Comparison of ENCODE assay signal across 8 mouse cellular contexts in genomic region chr15:91571981-91572380, GRCm38 (mm10). TPM values are rescaled to one million over a fixed set of nuclear protein-coding genes. Genes with fewer than 3 reads are reported as not detected.
A peak's percentile ranks its signal among the peaks of the same experiment; 100 is the strongest.
DNase-seq lines count a peak whose midpoint lies in the region; ATAC-seq and TF ChIP-seq lines count a peak whose summit lies in the region.

No protein-coding gene starts in this region.

- no peaks in the 10 kb centered on the region for H3K4me1 ChIP-seq in liver, adult 2 months (ENCODE audit: control insufficient read depth, insufficient read depth, low read length)
- H3K4me1 ChIP-seq in forebrain, embryonic 11.5 days (replicated peaks; ENCODE audit: control insufficient read depth, insufficient read depth, low read length), result no peaks in the 10 kb centered on the region
- 0 out of 2 replicates have a peak, but pooled peaks cover 3% of the 10 kb centered on the region for H3K4me1 ChIP-seq in limb, embryonic 12.5 days (replicated peaks)
- peaks cover 3% of the 10 kb centered on the region; the same call in 1 of the 2 replicates for H3K4me1 ChIP-seq in olfactory bulb, adult 2 months (ENCODE audit: control insufficient read depth, insufficient read depth, low read length)

- no peaks in the 10 kb centered on the region for H3K9me3 ChIP-seq in forebrain, embryonic 11.5 days (ENCODE audit: control insufficient read depth, low read length)
- H3K9me3 ChIP-seq in limb, embryonic 12.5 days, result no peaks in the 10 kb centered on the region

- H3K36me3 ChIP-seq in liver, adult 2 months (ENCODE audit: control insufficient read depth, insufficient read depth, low read length), result no peaks in the 10 kb centered on the region
- no peaks in the 10 kb centered on the region for H3K36me3 ChIP-seq in forebrain, embryonic 11.5 days (ENCODE audit: control insufficient read depth, insufficient read depth, low read length)
- H3K36me3 ChIP-seq in limb, embryonic 12.5 days, result no peaks in the 10 kb centered on the region

- no peak for ATAC-seq in forebrain, embryonic 11.5 days (replicated peaks; ENCODE audit: low FRiP score)
- no peak for ATAC-seq in limb, embryonic 12.5 days (ENCODE audit: insufficient number of reproducible peaks, insufficient read depth, low FRiP score, low TSS enrichment, low read depth)

- peak overlapping the region; percentile 98 for H3K4me2 ChIP-seq in forebrain, embryonic 11.5 days (ENCODE audit: low read depth, low read length, severe bottlenecking)
- H3K4me2 ChIP-seq in limb, embryonic 12.5 days, result peak overlapping the region; percentile 96

- no peak for TF ChIP-seq CTCF in liver, adult 2 months (IDR thresholded peaks at IDR 0.05; ENCODE audit: low read depth, low read length)
- no peak for TF ChIP-seq CTCF in olfactory bulb, adult 2 months (IDR thresholded peaks at IDR 0.05; ENCODE audit: insufficient read depth, low read depth, low read length)

- no peak for TF ChIP-seq POLR2A in liver, adult 2 months (IDR thresholded peaks at IDR 0.05; ENCODE audit: extremely low read depth, insufficient read depth, low read length)
- no peak for TF ChIP-seq POLR2A in olfactory bulb, adult 2 months (IDR thresholded peaks at IDR 0.05; ENCODE audit: insufficient read depth, low read depth, low read length)

- no peak for DNase-seq in liver, adult 2 months (ENCODE audit: extremely low read depth, low read depth, low spot score)
- DNase-seq in liver, result no peak
- no peak for DNase-seq in forebrain, embryonic 11.5 days (ENCODE audit: low spot score)
- DNase-seq in adrenal gland, postnatal 14 days, result no peak
- DNase-seq in frontal cortex, postnatal 14 days (ENCODE audit: low spot score in 2 of 2), result no peak
- no peak for DNase-seq in layer of hippocampus, adult 9-11 months

- H3K4me3 ChIP-seq in liver, adult 2 months (ENCODE audit: insufficient read depth, low read depth, low read length), result peak overlapping the region; percentile 65; the same call in 1 of the 2 replicates
- H3K4me3 ChIP-seq in forebrain, embryonic 11.5 days (ENCODE audit: low read depth, low read length), result peak overlapping the region; percentile 67
- peak overlapping the region; percentile 76 for H3K4me3 ChIP-seq in limb, embryonic 12.5 days (replicated peaks)
- H3K4me3 ChIP-seq in olfactory bulb, adult 2 months (ENCODE audit: insufficient read depth, low read depth, low read length), result peak overlapping the region; percentile 74

- no peak overlapping the region for H3K9ac ChIP-seq in liver, adult 2 months (ENCODE audit: low read depth, low read length)
- peak overlapping the region; percentile 77 for H3K9ac ChIP-seq in forebrain, embryonic 11.5 days (ENCODE audit: low read length)
- peak overlapping the region; percentile 73 for H3K9ac ChIP-seq in limb, embryonic 12.5 days (replicated peaks)

- WGBS in liver, adult 2 months, result 14% methylated on average over 8 of the region's 8 CpGs
- 5% methylated on average over 8 of the region's 8 CpGs for WGBS in forebrain, embryonic 11.5 days
- WGBS in limb, embryonic 12.5 days, result 8% methylated on average over 8 of the region's 8 CpGs
- WGBS in olfactory bulb, adult 2 months, result 14% methylated on average over 8 of the region's 8 CpGs

- no peak overlapping the region for H3K27ac ChIP-seq in liver, adult 2 months (replicated peaks; ENCODE audit: insufficient read depth, low read depth, low read length)
- no peak overlapping the region for H3K27ac ChIP-seq in forebrain, embryonic 11.5 days (ENCODE audit: low read depth, low read length)
- H3K27ac ChIP-seq in limb, embryonic 12.5 days, result no peak overlapping the region
- no peak overlapping the region for H3K27ac ChIP-seq in olfactory bulb, adult 2 months (ENCODE audit: insufficient read depth, low read depth, low read length)

- H3K27me3 ChIP-seq in liver, adult 2 months (ENCODE audit: control insufficient read depth, insufficient read depth, low read length), result peaks cover 5% of the 10 kb centered on the region
- H3K27me3 ChIP-seq in forebrain, embryonic 11.5 days (ENCODE audit: control insufficient read depth, insufficient read depth, low read length), result peaks cover 12% of the 10 kb centered on the region
- H3K27me3 ChIP-seq in limb, embryonic 12.5 days, result peaks cover 22% of the 10 kb centered on the region

- H3K79me2 ChIP-seq in liver, adult 2 months (ENCODE audit: control insufficient read depth, insufficient read depth, low read length), result no peaks in the 10 kb centered on the region

RNA-seq across cellular contexts. Expression of gene Slc2a13, which starts 1.1 kb away (rescaled TPM):
- 0.37 and 0.40 TPM in 2 replicates for total RNA-seq in liver, adult 2 months (2014; rRNA removed)
- polyA plus RNA-seq in liver, adult 2 months (2012; rRNA removed), result 0.10 and 0.21 TPM in 2 replicates
- polyA plus RNA-seq in forebrain, embryonic 11.5 days (2014; fragmentation: Nextera tagmentation; extraction: Ambion mirVana), result 2.0 and 2.3 TPM in 2 replicates
- polyA plus RNA-seq in limb, embryonic 12.5 days (2016; fragmentation: Nextera tagmentation; extraction: Ambion mirVana), result 1.6 and 1.7 TPM in 2 replicates
- polyA plus RNA-seq in olfactory bulb, adult 2 months (2012; ENCODE audit: insufficient read depth, insufficient read length, low replicate concordance, missing spikeins), result not detected in 2 replicates
- 4.0 and 4.4 TPM in 2 replicates for total RNA-seq in adrenal gland, postnatal 14 days (2021)
